Mouse (Mus musculus): Measurements from ENCODE around the gene Trub2.
"Not testable (repeated sequence)": the region's sequence is repeated elsewhere in the genome, so short reads cannot be mapped to it uniquely, and the experiment has no call there.

The Trub2 gene

GRCm38 (mm10) chr2:29787937-29788681 is at the start of gene Trub2:
Trub2 (minus strand) TSS chr2:29788502.
- peak; percentile 91 for DNase-seq

- DNase-seq = no peak
Observed at GRCm38 (mm10) chr2:29835391-29835899, 47.1 kb upstream of the Trub2 start.

- DNase-seq = no peak
Observed at GRCm38 (mm10) chr2:29833796-29834195, 45.5 kb upstream of the Trub2 start.

GRCm38 (mm10) chr2:29831106-29831505 is 42.8 kb upstream of the Trub2 start:
- DNase-seq = no peak

- DNase-seq = no peak
Observed at GRCm38 (mm10) chr2:29827709-29828024, 39.4 kb upstream of the Trub2 start.

GRCm38 (mm10) chr2:29826926-29827708 is 38.8 kb upstream of the Trub2 start:
- DNase-seq = peak; percentile 96

GRCm38 (mm10) chr2:29826318-29826925 is 38.1 kb upstream of the Trub2 start:
- DNase-seq = no peak

- peak; percentile 63 for DNase-seq
Observed at GRCm38 (mm10) chr2:29820025-29820817, 31.9 kb upstream of the Trub2 start, which contains the start of gene Urm1. Urm1 (plus strand) TSS chr2:29820075.

GRCm38 (mm10) chr2:29819363-29819762 is 31.1 kb upstream of the Trub2 start:
- DNase-seq = no peak

GRCm38 (mm10) chr2:29817426-29818232 is 29.3 kb upstream of the Trub2 start:
- peak; percentile 91 for DNase-seq

- no peak for DNase-seq
Observed at GRCm38 (mm10) chr2:29815678-29816371, 27.5 kb upstream of the Trub2 start.

GRCm38 (mm10) chr2:29803400-29803831 is 15.1 kb upstream of the Trub2 start:
- DNase-seq = peak; percentile 31

- no peak for DNase-seq
Observed at GRCm38 (mm10) chr2:29802827-29803201, 14.5 kb upstream of the Trub2 start.

GRCm38 (mm10) chr2:29802075-29802826 is 13.9 kb upstream of the Trub2 start, which contains the start of gene Slc27a4:
Slc27a4 (plus strand) TSS chr2:29802634.
- peak; percentile 97 for DNase-seq

GRCm38 (mm10) chr2:29792772-29793487 is 4.6 kb upstream of the Trub2 start:
- no peak for DNase-seq

GRCm38 (mm10) chr2:29787104-29787917 is 991 bp downstream of the Trub2 start, which contains the start of gene Coq4:
Coq4 (plus strand) TSS chr2:29787493.
- peak; percentile 91 for DNase-seq

- no peak for DNase-seq
Observed at GRCm38 (mm10) chr2:29784290-29784689, 4.0 kb downstream of the Trub2 start.

- DNase-seq = not testable (repeated sequence)
Observed at GRCm38 (mm10) chr2:29781256-29781655, 7.0 kb downstream of the Trub2 start.

- no peak for DNase-seq
Observed at GRCm38 (mm10) chr2:29773323-29773722, 15.0 kb downstream of the Trub2 start.

All from kidney, adult 18-20 months (tissue).